Mouse (Mus musculus) lung, adult 10 weeks (tissue): ENCODE measurements around the gene Srp72. TPM values are rescaled to one million over a fixed set of nuclear protein-coding genes. Genes with fewer than 3 reads are reported as not detected.

Experiments used
- polyA plus RNA-seq: library from polyadenylated mRNA; stranded (reverse); fragments of 350-450 nt; fragmentation: Illumina TruSeq; extraction: RNeasy Lipid Tissue Mini Kit (QIAGEN cat#74804); gene quantifications from one replicate; pipeline ENCODE4 v1.2.3, GENCODE M21; 2014; ENCODE audit warnings: low read depth, low replicate concordance; ENCODE audit not compliant: insufficient read depth

Gene Srp72
- polyA plus RNA-seq = 24.6 TPM

GRCm38 (mm10) chr5:76974554-76975285 is at the start of gene Srp72:
Gene Srp72 (plus strand): TSS chr5:76974683.

GRCm38 (mm10) chr5:76951106-76952027 is 23.1 kb upstream of the Srp72 start, which contains the start of the genes Paics and Ppat:
Gene Paics (plus strand): TSS chr5:76951307.
Gene Ppat (minus strand): TSS chr5:76951578.

GRCm38 (mm10) chr5:77004051-77004821 is 29.8 kb downstream of the Srp72 start, which contains the start of gene Arl9:
Gene Arl9 (plus strand): TSS chr5:77004055.

GRCm38 (mm10) chr5:77015544-77016482 is 41.3 kb downstream of the Srp72 start, which contains the start of gene Thegl:
Gene Thegl (plus strand): TSS chr5:77016023.

Other genes starting within 250 kb of the Srp72 start
- gene Aasdh, start 69.2 kb upstream of the Srp72 start, polyA plus RNA-seq = 7.5 TPM
- 73.6 TPM for gene Paics, start 23.4 kb upstream of the Srp72 start, polyA plus RNA-seq
- 5.3 TPM for gene Ppat, start 23.1 kb upstream of the Srp72 start, polyA plus RNA-seq
- gene Arl9, start 29.4 kb downstream of the Srp72 start, polyA plus RNA-seq = not detected
- 0.30 TPM for gene Thegl, start 41.3 kb downstream of the Srp72 start, polyA plus RNA-seq
- 1,170 TPM for gene Hopx, start 140.4 kb downstream of the Srp72 start, polyA plus RNA-seq
- 4.1 TPM for gene Spink2, start 236.8 kb downstream of the Srp72 start, polyA plus RNA-seq